Mouse (Mus musculus): ENCODE results near the gene Nr1h5.

DNA sequence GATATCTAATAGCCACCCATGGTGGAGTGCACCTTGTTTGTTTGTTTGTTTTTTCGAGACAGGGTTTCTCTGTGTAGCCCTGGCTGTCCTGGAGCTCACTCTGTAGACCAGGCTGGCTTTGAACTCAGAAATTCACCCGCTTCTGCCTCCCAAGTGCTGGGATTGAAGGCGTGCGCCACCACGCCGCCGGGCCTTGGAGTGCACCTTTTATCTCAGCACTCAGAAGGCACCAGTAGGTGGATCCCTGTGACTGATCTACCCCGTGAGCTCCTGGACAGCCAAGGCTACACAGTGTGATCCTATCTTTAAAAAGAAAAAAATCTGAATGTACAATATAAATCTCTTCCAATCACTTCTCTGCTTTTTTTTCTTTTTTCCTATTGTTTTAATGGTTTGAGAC is 27.1 kb upstream of the Nr1h5 start:
- TF ChIP-seq POLR2A (IDR thresholded peaks at IDR 0.05; ENCODE audit: borderline replicate concordance, extremely low read depth, insufficient read depth, insufficient read length, poor library complexity, severe bottlenecking), result no peak
- no peak for TF ChIP-seq CTCF (IDR thresholded peaks at IDR 0.05; ENCODE audit: borderline replicate concordance, extremely low read depth, insufficient read depth, insufficient read length)

All from brain, embryonic 14.5 days (tissue).